Mouse (Mus musculus) neural tube, embryonic 14.5 days (tissue): ENCODE measurements at regions not wholly inside any gene's neighbourhood (a gene's known extent, or its start where the extent isn't known, plus 50 kb on each side); places are given as distances from the start of the nearest gene placed in this dataset.

Experiments used
- ATAC-seq: fragments of 200-750 bp; cut with Nextera tagmentation; 2 replicates; pipeline ENCODE4 v1.8.0; 2017; ENCODE audit warnings: low read depth, mild to moderate bottlenecking, moderate TSS enrichment, moderate library complexity
- H3K27ac ChIP-seq: fragments of 300-500 bp; sonication (generic); 2 replicates; pipeline ENCODE4 v1.5.1; 2014; ENCODE audit warnings: low read depth, mild to moderate bottlenecking, control low read depth, low read length, moderate library complexity, mixed read lengths
- H3K27me3 ChIP-seq: fragments of 300-500 bp; sonication (generic); 2 replicates; pipeline ENCODE4 v1.6.1; 2014; ENCODE audit warnings: low read length; ENCODE audit not compliant: control insufficient read depth, insufficient read depth
- H3K36me3 ChIP-seq: fragments of 300-500 bp; sonication (generic); 2 replicates; pipeline ENCODE4 v1.6.1; 2014; ENCODE audit warnings: low read length, mixed read lengths; ENCODE audit not compliant: control insufficient read depth, insufficient read depth
- H3K4me1 ChIP-seq: fragments of 300-500 bp; sonication (generic); 2 replicates; pipeline ENCODE4 v1.6.1; 2014; ENCODE audit warnings: low read length; ENCODE audit not compliant: control insufficient read depth, insufficient read depth
- H3K4me2 ChIP-seq: fragments of 300-500 bp; sonication (generic); 2 replicates; pipeline ENCODE4 v1.6.1; 2014; ENCODE audit warnings: mild to moderate bottlenecking, low read depth, low read length, control low read depth
- H3K4me3 ChIP-seq: fragments of 300-500 bp; sonication (generic); 2 replicates; pipeline ENCODE4 v1.5.1; 2014; ENCODE audit warnings: low read depth, low read length, control low read depth, mixed read lengths
- H3K9ac ChIP-seq: fragments of 300-500 bp; sonication (generic); replicated peaks from 2 replicates; pipeline ENCODE4 v1.6.1; 2014; ENCODE audit warnings: low read depth, mild to moderate bottlenecking, control low read depth, low read length, mixed read lengths
- H3K9me3 ChIP-seq: fragments of 300-500 bp; sonication (generic); 2 replicates; pipeline ENCODE4 v1.6.1; 2016; ENCODE audit warnings: low read length; ENCODE audit not compliant: control insufficient read depth
- WGBS: fragments of 180-500 bp; shearing (Covaris S2); extraction: QIAGEN DNeasy Blood & Tissue Kit; methylation state at CpG from one replicate; pipeline ENCODE4 v1.1.7; 2014; 5-methylcytosine and 5-hydroxymethylcytosine counted together

GRCm38 (mm10) chr8:12158188-12158587 lies 120.4 kb upstream of the A230072I06Rik start:
- no peaks in the 10 kb centered on the region for H3K9me3 ChIP-seq
- peaks cover 2% of the 10 kb centered on the region; the same call in 1 of the 2 replicates for H3K4me1 ChIP-seq
- 89% methylated on average over 9 of the region's 9 CpGs for WGBS
- no peak overlapping the region for H3K4me2 ChIP-seq
- ATAC-seq = no peak
- H3K27me3 ChIP-seq = 0 out of 2 replicates have a peak, but pooled peaks cover 3% of the 10 kb centered on the region
- H3K36me3 ChIP-seq = no peaks in the 10 kb centered on the region
- H3K4me3 ChIP-seq = no peak overlapping the region
- H3K9ac ChIP-seq = no peak overlapping the region
- H3K27ac ChIP-seq = no peak overlapping the region

GRCm38 (mm10) chr8:12162921-12163705 lies 115.5 kb upstream of the A230072I06Rik start:
- Histone ChIP-seq H3K4me1 (peaks cover 11% of the 10 kb centered on the region; the same call in 1 of the 2 replicates), H3K27ac (no peak overlapping the region), H3K4me2 (peak overlapping the region; percentile 31; the same call in 1 of the 2 replicates), H3K4me3 (no peak overlapping the region), H3K36me3 (no peaks in the 10 kb centered on the region), H3K9ac (no peak overlapping the region), H3K9me3 (no peaks in the 10 kb centered on the region), H3K27me3 (peaks cover 13% of the 10 kb centered on the region; the same call in 1 of the 2 replicates)
- WGBS = 10% methylated on average over 22 of the region's 22 CpGs
- ATAC-seq = no peak

- Histone ChIP-seq H3K36me3 (no peaks in the 10 kb centered on the region), H3K27me3 (peaks cover 13% of the 10 kb centered on the region; the same call in 1 of the 2 replicates), H3K27ac (no peak overlapping the region), H3K9me3 (no peaks in the 10 kb centered on the region), H3K4me2 (peak overlapping the region; percentile 14; the same call in 1 of the 2 replicates), H3K4me1 (peaks cover 17% of the 10 kb centered on the region; the same call in 1 of the 2 replicates), H3K9ac (no peak overlapping the region; the same call in 1 of the 2 replicates), H3K4me3 (no peak overlapping the region)
- WGBS = 9% methylated on average over 23 of the region's 23 CpGs
- peak; percentile 56; the same call in 1 of the 2 replicates for ATAC-seq
Observed at GRCm38 (mm10) chr8:12165487-12166152, 113.0 kb upstream of the A230072I06Rik start.

- Histone ChIP-seq H3K27me3 (peaks cover 3% of the 10 kb centered on the region; the same call in 1 of the 2 replicates), H3K4me1 (peaks cover 6% of the 10 kb centered on the region; the same call in 1 of the 2 replicates), H3K4me2 (no peak overlapping the region), H3K4me3 (no peak overlapping the region), H3K27ac (no peak overlapping the region), H3K9ac (no peak overlapping the region), H3K9me3 (no peaks in the 10 kb centered on the region), H3K36me3 (no peaks in the 10 kb centered on the region)
- 56% methylated on average over 12 of the region's 12 CpGs for whole genome bisulfite sequencing
- no peak for ATAC-seq
Observed at GRCm38 (mm10) chr8:12171788-12172187, 106.8 kb upstream of the A230072I06Rik start.

GRCm38 (mm10) chr8:12175496-12175895 lies 103.1 kb upstream of the A230072I06Rik start:
- no peak overlapping the region for H3K27ac ChIP-seq
- H3K4me3 ChIP-seq = no peak overlapping the region
- H3K36me3 ChIP-seq = no peaks in the 10 kb centered on the region
- H3K4me1 ChIP-seq = no peaks in the 10 kb centered on the region; the same call in 1 of the 2 replicates
- no peaks in the 10 kb centered on the region for H3K9me3 ChIP-seq
- 34% methylated on average over 13 of the region's 13 CpGs for WGBS
- no peaks in the 10 kb centered on the region for H3K27me3 ChIP-seq
- no peak for ATAC-seq
- H3K9ac ChIP-seq = no peak overlapping the region
- H3K4me2 ChIP-seq = peak overlapping the region; percentile 8; the same call in 1 of the 2 replicates

GRCm38 (mm10) chr8:12184666-12185065 lies 94.0 kb upstream of the A230072I06Rik start:
- Histone ChIP-seq H3K9me3 (no peaks in the 10 kb centered on the region), H3K27ac (no peak overlapping the region), H3K27me3 (no peaks in the 10 kb centered on the region), H3K36me3 (no peaks in the 10 kb centered on the region), H3K9ac (no peak overlapping the region), H3K4me2 (no peak overlapping the region), H3K4me1 (no peaks in the 10 kb centered on the region), H3K4me3 (no peak overlapping the region)
- ATAC-seq = no peak
- WGBS = 55% methylated on average over 4 of the region's 4 CpGs

- WGBS = 98% methylated on average over 3 of the region's 3 CpGs
Observed at GRCm38 (mm10) chr8:12187366-12187765, 91.3 kb upstream of the A230072I06Rik start.

GRCm38 (mm10) chr8:12188451-12188850 lies 90.2 kb upstream of the A230072I06Rik start:
- WGBS = 76% methylated on average over 5 of the region's 5 CpGs
- no peaks in the 10 kb centered on the region for H3K27me3 ChIP-seq
- no peak overlapping the region for H3K4me2 ChIP-seq
- no peaks in the 10 kb centered on the region for H3K9me3 ChIP-seq
- no peak overlapping the region for H3K27ac ChIP-seq
- H3K9ac ChIP-seq = no peak overlapping the region
- no peak overlapping the region for H3K4me3 ChIP-seq
- ATAC-seq = no peak
- H3K36me3 ChIP-seq = no peaks in the 10 kb centered on the region
- H3K4me1 ChIP-seq = no peaks in the 10 kb centered on the region

More at GRCm38 (mm10) chr8:12187366-12187765, 91.3 kb upstream of the A230072I06Rik start:
- no peak overlapping the region for H3K4me3 ChIP-seq
- H3K4me2 ChIP-seq = no peak overlapping the region
- H3K27ac ChIP-seq = no peak overlapping the region
- no peaks in the 10 kb centered on the region for H3K9me3 ChIP-seq
- no peak for ATAC-seq
- H3K27me3 ChIP-seq = no peaks in the 10 kb centered on the region
- H3K4me1 ChIP-seq = no peaks in the 10 kb centered on the region
- no peaks in the 10 kb centered on the region for H3K36me3 ChIP-seq
- no peak overlapping the region for H3K9ac ChIP-seq

- no peak overlapping the region for H3K9ac ChIP-seq
- H3K4me2 ChIP-seq = no peak overlapping the region
- ATAC-seq = no peak
- 67% methylated on average over 4 of the region's 4 CpGs for WGBS
- no peak overlapping the region for H3K27ac ChIP-seq
- no peak overlapping the region for H3K4me3 ChIP-seq
- no peaks in the 10 kb centered on the region for H3K9me3 ChIP-seq
- H3K27me3 ChIP-seq = no peaks in the 10 kb centered on the region
- no peaks in the 10 kb centered on the region for H3K36me3 ChIP-seq
- no peaks in the 10 kb centered on the region for H3K4me1 ChIP-seq
Observed at GRCm38 (mm10) chr8:12188960-12189359, 89.7 kb upstream of the A230072I06Rik start.
